Mouse (Mus musculus): ENCODE data around the gene Pi4k2a. TPM values are rescaled to one million over a fixed set of nuclear protein-coding genes. Genes with fewer than 3 reads are reported as not detected.

Pi4k2a gene
- 10 to 100 TPM; 64.0 to 69.1 (median 66.9) TPM for total RNA-seq (2022)

GRCm38 (mm10) chr19:42089748-42090595, at the start of gene Pi4k2a:
Gene Pi4k2a, plus strand, starts transcription at chr19:42090470.
- peak; percentile 95 to 100 for DNase-seq (ENCODE audit: low spot score in 2 of 2)

- no peak for DNase-seq (ENCODE audit: low spot score in 2 of 2)
Measured at GRCm38 (mm10) chr19:42043988-42044387, 46.3 kb upstream of the Pi4k2a start.

GRCm38 (mm10) chr19:42045269-42046102, 44.8 kb upstream of the Pi4k2a start, which contains the start of gene Hoga1:
Gene Hoga1, plus strand, starts transcription at chr19:42045610.
- DNase-seq (ENCODE audit: low spot score in 2 of 2) = peak in 1 of 2 experiments; percentile 38

- DNase-seq (ENCODE audit: low spot score in 2 of 2) = no peak
Measured at GRCm38 (mm10) chr19:42050251-42050650, 40.0 kb upstream of the Pi4k2a start.

GRCm38 (mm10) chr19:42051351-42051750, 38.9 kb upstream of the Pi4k2a start:
- DNase-seq (ENCODE audit: low spot score in 2 of 2) = no peak

GRCm38 (mm10) chr19:42051948-42052347, 38.3 kb upstream of the Pi4k2a start, which contains the start of gene 4933411K16Rik:
Gene 4933411K16Rik, plus strand, starts transcription at chr19:42052248.
- DNase-seq (ENCODE audit: low spot score in 2 of 2) = no peak

- no peak for DNase-seq (ENCODE audit: low spot score in 2 of 2)
Measured at GRCm38 (mm10) chr19:42054255-42054654, 36.0 kb upstream of the Pi4k2a start.

- DNase-seq (ENCODE audit: low spot score in 2 of 2) = no peak
Measured at GRCm38 (mm10) chr19:42055881-42056280, 34.4 kb upstream of the Pi4k2a start.

GRCm38 (mm10) chr19:42056719-42057409, 33.4 kb upstream of the Pi4k2a start:
- no peak for DNase-seq (ENCODE audit: low spot score in 2 of 2)

- DNase-seq (ENCODE audit: low spot score in 2 of 2) = no peak
Measured at GRCm38 (mm10) chr19:42058426-42058825, 31.8 kb upstream of the Pi4k2a start.

- no peak for DNase-seq (ENCODE audit: low spot score in 2 of 2)
Measured at GRCm38 (mm10) chr19:42061443-42061842, 28.8 kb upstream of the Pi4k2a start.

- no peak for DNase-seq (ENCODE audit: low spot score in 2 of 2)
Measured at GRCm38 (mm10) chr19:42068441-42069240, 21.6 kb upstream of the Pi4k2a start.

- DNase-seq (ENCODE audit: low spot score in 2 of 2) = no peak
Measured at GRCm38 (mm10) chr19:42069241-42069525, 21.1 kb upstream of the Pi4k2a start.

- DNase-seq (ENCODE audit: low spot score in 2 of 2) = no peak
Measured at GRCm38 (mm10) chr19:42071221-42071620, 19.0 kb upstream of the Pi4k2a start.

GRCm38 (mm10) chr19:42071886-42072608, 18.2 kb upstream of the Pi4k2a start:
- no peak for DNase-seq (ENCODE audit: low spot score in 2 of 2)

GRCm38 (mm10) chr19:42072802-42073201, 17.5 kb upstream of the Pi4k2a start:
- DNase-seq (ENCODE audit: low spot score in 2 of 2) = no peak

GRCm38 (mm10) chr19:42075051-42075450, 15.2 kb upstream of the Pi4k2a start:
- DNase-seq (ENCODE audit: low spot score in 2 of 2) = no peak

GRCm38 (mm10) chr19:42075992-42076391, 14.3 kb upstream of the Pi4k2a start:
- DNase-seq (ENCODE audit: low spot score in 2 of 2) = no peak

GRCm38 (mm10) chr19:42078566-42078965, 11.7 kb upstream of the Pi4k2a start:
- no peak for DNase-seq (ENCODE audit: low spot score in 2 of 2)

GRCm38 (mm10) chr19:42079006-42079405, 11.3 kb upstream of the Pi4k2a start:
- DNase-seq (ENCODE audit: low spot score in 2 of 2) = no peak

All from left cerebral cortex, adult 8-10 months (tissue).